ENCODE assay signal across 8 mouse cellular contexts in the genomic region with DNA sequence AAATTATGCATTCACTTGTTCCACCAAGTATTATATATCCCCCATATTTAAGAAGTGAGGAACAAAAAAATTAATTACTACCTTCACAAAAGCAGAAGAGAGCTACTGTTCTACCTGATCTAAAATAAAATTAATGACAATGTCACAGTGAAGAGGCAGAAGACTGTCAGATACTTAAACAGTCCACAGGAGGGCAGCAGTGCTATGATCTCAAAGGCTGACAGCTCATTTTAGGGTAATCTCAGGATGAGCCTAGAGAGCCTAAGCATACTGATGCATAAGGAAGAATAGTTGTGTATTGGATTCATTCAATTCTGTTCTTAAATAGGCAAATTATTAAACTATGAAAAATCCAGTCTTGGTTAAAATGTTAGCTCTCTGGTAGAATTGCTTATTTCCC. TPM values are rescaled to one million over a fixed set of nuclear protein-coding genes. Genes with fewer than 3 reads are reported as not detected.
DNase-seq lines count a peak whose midpoint lies in the region; ATAC-seq and TF ChIP-seq lines count a peak whose summit lies in the region.
"Had no signal": no experiment of that assay in that cellular context is flagged by ENCODE, and none has a peak within 500 bp of the region (broad histone marks: within the 10 kb centered on the region; RNA-seq: fewer than 3 reads in every experiment).

No protein-coding gene starts in this region.

- POLR2A ChIA-PET in Patski (lab: Charles Lee), result no interaction called here

- intact Hi-C loops in left cerebral cortex, postnatal 4 days (cut with DNase I), result no loop called here

- no peak overlapping the region for H3K4me3 ChIP-seq in hindbrain, embryonic 14.5 days (replicated peaks; ENCODE audit: low read length)
- H3K4me3 ChIP-seq in lung, embryonic 14.5 days (ENCODE audit: low read depth, low read length), result no peak overlapping the region
- H3K4me3 ChIP-seq: myocyte had no signal

- no peak overlapping the region for H3K9ac ChIP-seq in hindbrain, embryonic 14.5 days
- no peak overlapping the region for H3K9ac ChIP-seq in lung, embryonic 14.5 days

- H3K27me3 ChIP-seq in Patski, result no peaks in the 10 kb centered on the region
- H3K27me3 ChIP-seq in hindbrain, embryonic 14.5 days (ENCODE audit: control insufficient read depth, insufficient read depth, low read length), result no peaks in the 10 kb centered on the region
- H3K27me3 ChIP-seq in lung, embryonic 14.5 days (ENCODE audit: insufficient read depth, low read length), result no peaks in the 10 kb centered on the region

- H3K36me3 ChIP-seq in hindbrain, embryonic 14.5 days (replicated peaks; ENCODE audit: control insufficient read depth, insufficient read depth), result no peaks in the 10 kb centered on the region
- no peaks in the 10 kb centered on the region for H3K36me3 ChIP-seq in lung, embryonic 14.5 days (ENCODE audit: insufficient read depth)

- H3K27ac ChIP-seq in hindbrain, embryonic 14.5 days, result no peak overlapping the region
- no peak overlapping the region for H3K27ac ChIP-seq in lung, embryonic 14.5 days (ENCODE audit: low read depth)

- CTCF ChIA-PET in Patski (lab: Charles Lee), result interaction anchor here (0.9 to 3.5 kb wide), 8 partner anchors 9 to 64 kb away, joined by 3 to 17 read pairs (median 6); a partner anchor contains a TSS

- peak; percentile 57 for ATAC-seq in Patski
- ATAC-seq in hindbrain, embryonic 14.5 days (ENCODE audit: low FRiP score), result peak; percentile 71
- ATAC-seq in lung, embryonic 14.5 days (ENCODE audit: insufficient read depth), result no peak

- no peaks in the 10 kb centered on the region for H3K4me1 ChIP-seq in hindbrain, embryonic 14.5 days (replicated peaks; ENCODE audit: control insufficient read depth, insufficient read depth, low read length)
- H3K4me1 ChIP-seq in lung, embryonic 14.5 days (ENCODE audit: insufficient read depth), result no peaks in the 10 kb centered on the region

- peak; percentile 65 for TF ChIP-seq CTCF in Patski (IDR thresholded peaks at IDR 0.05)
- TF ChIP-seq CTCF in lung, embryonic 14.5 days (IDR thresholded peaks at IDR 0.05; ENCODE audit: low read depth), result peak; percentile 67

- no peak overlapping the region for H3K4me2 ChIP-seq in hindbrain, embryonic 14.5 days (replicated peaks)
- H3K4me2 ChIP-seq in lung, embryonic 14.5 days, result no peak overlapping the region

- peak; percentile 27 for DNase-seq in left cerebral cortex, postnatal 4 days
- DNase-seq in left cerebral cortex, adult 9 months (ENCODE audit: low spot score in 2 of 2), result no peak
- DNase-seq in Patski (ENCODE audit: low read depth, low spot score), result no peak
- peak; percentile 68 to 71 for DNase-seq in cerebellum, postnatal 14 days
- peak; percentile 69 for DNase-seq in hindbrain, embryonic 14.5 days (ENCODE audit: low spot score)
- DNase-seq in lung, embryonic 14.5 days, result peak; percentile 71
- peak; percentile 16 for DNase-seq in thymus, postnatal 25 days

- no peaks in the 10 kb centered on the region for H3K9me3 ChIP-seq in hindbrain, embryonic 14.5 days (ENCODE audit: control insufficient read depth, low read length)
- no peaks in the 10 kb centered on the region for H3K9me3 ChIP-seq in lung, embryonic 14.5 days (ENCODE audit: low read depth, low read length)

- in situ Hi-C loops in Patski (cut with MboI; ENCODE audit: low pct_unique_long_range_greater_than_20kb), result no loop called here

RNA-seq across cellular contexts. Expression of a gene that starts 51.6 kb away (rescaled TPM):
- 1 to 10 TPM; 6.7 to 9.0 TPM for total RNA-seq in left cerebral cortex, postnatal 4 days (2021)
- 0.35 TPM for polyA plus RNA-seq in Patski (2021)
- polyA plus RNA-seq in hindbrain, embryonic 14.5 days (2014; fragmentation: Nextera tagmentation; extraction: Ambion mirVana), result 0.99 and 1.7 TPM in 2 replicates
- 0.68 and 1.2 TPM in 2 replicates for polyA plus RNA-seq in lung, embryonic 14.5 days (2014; fragmentation: Nextera tagmentation; extraction: Ambion mirVana)

Comparison
In these comparisons a context has a peak if more than half of its experiments do, and no peak if none do; other contexts are left out.
1. DNase-seq: peak in left cerebral cortex, postnatal 4 days (single experiment), cerebellum, postnatal 14 days (2 of 2), hindbrain, embryonic 14.5 days (single experiment), lung, embryonic 14.5 days (single experiment) and thymus, postnatal 25 days (single experiment); none in left cerebral cortex, adult 9 months (0 of 2) and Patski (single experiment).